Mouse (Mus musculus): ENCODE measurements around the gene Pcyt2. TPM values are rescaled to one million over a fixed set of nuclear protein-coding genes. Genes with fewer than 3 reads are reported as not detected.

The Pcyt2 gene
- polyA plus RNA-seq, 1 experiment, result 260 TPM

- Histone ChIP-seq H3K36me3 (ENCODE audit: control insufficient read depth, insufficient read depth, low read length) (peaks cover 20% of the 10 kb centered on the region), H3K4me3 (ENCODE audit: control insufficient read depth, insufficient read depth, low read length) (peak overlapping the region; percentile 73), H3K27me3 (ENCODE audit: control insufficient read depth, insufficient read depth, low read length) (no peaks in the 10 kb centered on the region), H3K4me1 (replicated peaks; ENCODE audit: control insufficient read depth, insufficient read depth, low read length) (peaks cover 7% of the 10 kb centered on the region), H3K27ac (ENCODE audit: control insufficient read depth, insufficient read depth, low read length) (no peak overlapping the region)
- DNase-seq, result no peak
- no peak for TF ChIP-seq CTCF (IDR thresholded peaks at IDR 0.05; ENCODE audit: borderline replicate concordance, control insufficient read depth, extremely low read depth, insufficient read depth, low read length, poor library complexity)
- TF ChIP-seq POLR2A (IDR thresholded peaks at IDR 0.05; ENCODE audit: control insufficient read depth, extremely low read depth, insufficient read depth, low read length, poor library complexity), result no peak
- WGBS, result 8% methylated on average over 11 of the region's 11 CpGs
Observed at GRCm38 (mm10) chr11:120571754-120572416, 45.9 kb downstream of the Pcyt2 start.

GRCm38 (mm10) chr11:120571122-120571521 lies 46.6 kb downstream of the Pcyt2 start:
- WGBS, result 91% methylated on average over 3 of the region's 3 CpGs
- H3K36me3 ChIP-seq (ENCODE audit: control insufficient read depth, insufficient read depth, low read length), result peaks cover 27% of the 10 kb centered on the region
- H3K4me1 ChIP-seq (replicated peaks; ENCODE audit: control insufficient read depth, insufficient read depth, low read length), result peaks cover 7% of the 10 kb centered on the region
- no peak overlapping the region for H3K4me3 ChIP-seq (ENCODE audit: control insufficient read depth, insufficient read depth, low read length)
- H3K27ac ChIP-seq (ENCODE audit: control insufficient read depth, insufficient read depth, low read length), result no peak overlapping the region
- H3K27me3 ChIP-seq (ENCODE audit: control insufficient read depth, insufficient read depth, low read length), result no peaks in the 10 kb centered on the region
- no peak for DNase-seq
- TF ChIP-seq POLR2A (IDR thresholded peaks at IDR 0.05; ENCODE audit: control insufficient read depth, extremely low read depth, insufficient read depth, low read length, poor library complexity), result no peak
- TF ChIP-seq CTCF (IDR thresholded peaks at IDR 0.05; ENCODE audit: borderline replicate concordance, control insufficient read depth, extremely low read depth, insufficient read depth, low read length, poor library complexity), result no peak

GRCm38 (mm10) chr11:120568324-120568723 lies 49.4 kb downstream of the Pcyt2 start:
- DNase-seq, result no peak
- 97% methylated on average over 6 of the region's 6 CpGs for WGBS
- Histone ChIP-seq H3K4me1 (replicated peaks; ENCODE audit: control insufficient read depth, insufficient read depth, low read length) (peaks cover 5% of the 10 kb centered on the region), H3K27me3 (ENCODE audit: control insufficient read depth, insufficient read depth, low read length) (no peaks in the 10 kb centered on the region), H3K36me3 (ENCODE audit: control insufficient read depth, insufficient read depth, low read length) (peaks cover 50% of the 10 kb centered on the region), H3K27ac (ENCODE audit: control insufficient read depth, insufficient read depth, low read length) (no peak overlapping the region), H3K4me3 (ENCODE audit: control insufficient read depth, insufficient read depth, low read length) (no peak overlapping the region)
- TF ChIP-seq CTCF (IDR thresholded peaks at IDR 0.05; ENCODE audit: borderline replicate concordance, control insufficient read depth, extremely low read depth, insufficient read depth, low read length, poor library complexity), result no peak

DNA sequence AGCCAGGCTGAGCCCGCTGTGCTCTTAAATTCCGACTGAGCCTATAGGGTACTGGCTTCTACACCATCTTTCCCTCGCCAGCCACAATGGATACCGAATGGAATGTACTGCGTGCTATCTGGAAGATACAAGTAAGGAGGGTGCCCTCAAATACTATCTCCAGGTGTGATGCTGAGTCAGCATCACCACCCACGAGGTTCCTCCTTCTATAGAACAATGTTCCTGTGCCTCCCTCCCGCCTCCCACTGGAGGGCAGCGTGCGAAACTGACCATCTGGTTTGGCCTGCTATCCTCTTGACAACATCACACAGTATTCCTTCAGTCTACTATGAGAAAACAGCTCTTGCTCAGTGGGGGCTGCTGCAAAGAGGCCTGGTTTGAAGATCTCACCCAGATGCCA lies 52.6 kb downstream of the Pcyt2 start:
- WGBS, result 90% methylated on average over 9 of the region's 9 CpGs
- H3K36me3 ChIP-seq (ENCODE audit: control insufficient read depth, insufficient read depth, low read length), result peaks cover 82% of the 10 kb centered on the region

GRCm38 (mm10) chr11:120562949-120563348 lies 54.8 kb downstream of the Pcyt2 start:
- peaks cover 75% of the 10 kb centered on the region for H3K36me3 ChIP-seq (ENCODE audit: control insufficient read depth, insufficient read depth, low read length)
- 97% methylated on average over 13 of the region's 13 CpGs for WGBS
- DNase-seq, result no peak
- no peaks in the 10 kb centered on the region for H3K27me3 ChIP-seq (ENCODE audit: control insufficient read depth, insufficient read depth, low read length)
- no peaks in the 10 kb centered on the region for H3K4me1 ChIP-seq (replicated peaks; ENCODE audit: control insufficient read depth, insufficient read depth, low read length)
- H3K4me3 ChIP-seq (ENCODE audit: control insufficient read depth, insufficient read depth, low read length), result no peak overlapping the region
- no peak overlapping the region for H3K27ac ChIP-seq (ENCODE audit: control insufficient read depth, insufficient read depth, low read length)
- TF ChIP-seq POLR2A (IDR thresholded peaks at IDR 0.05; ENCODE audit: control insufficient read depth, extremely low read depth, insufficient read depth, low read length, poor library complexity) (no peak), CTCF (IDR thresholded peaks at IDR 0.05; ENCODE audit: borderline replicate concordance, control insufficient read depth, extremely low read depth, insufficient read depth, low read length, poor library complexity) (no peak)

More for the DNA sequence above, 52.6 kb downstream of the Pcyt2 start:
- Histone ChIP-seq H3K4me1 (replicated peaks; ENCODE audit: control insufficient read depth, insufficient read depth, low read length) (no peaks in the 10 kb centered on the region), H3K4me3 (ENCODE audit: control insufficient read depth, insufficient read depth, low read length) (no peak overlapping the region), H3K27me3 (ENCODE audit: control insufficient read depth, insufficient read depth, low read length) (no peaks in the 10 kb centered on the region), H3K27ac (ENCODE audit: control insufficient read depth, insufficient read depth, low read length) (no peak overlapping the region)
- no peak for DNase-seq
- TF ChIP-seq POLR2A (IDR thresholded peaks at IDR 0.05; ENCODE audit: control insufficient read depth, extremely low read depth, insufficient read depth, low read length, poor library complexity), result no peak

GRCm38 (mm10) chr11:120560952-120561728 lies 56.6 kb downstream of the Pcyt2 start:
- Histone ChIP-seq H3K36me3 (ENCODE audit: control insufficient read depth, insufficient read depth, low read length) (peaks cover 57% of the 10 kb centered on the region), H3K27me3 (ENCODE audit: control insufficient read depth, insufficient read depth, low read length) (no peaks in the 10 kb centered on the region), H3K4me3 (ENCODE audit: control insufficient read depth, insufficient read depth, low read length) (no peak overlapping the region), H3K4me1 (replicated peaks; ENCODE audit: control insufficient read depth, insufficient read depth, low read length) (no peaks in the 10 kb centered on the region), H3K27ac (ENCODE audit: control insufficient read depth, insufficient read depth, low read length) (no peak overlapping the region)
- no peak for TF ChIP-seq CTCF (IDR thresholded peaks at IDR 0.05; ENCODE audit: borderline replicate concordance, control insufficient read depth, extremely low read depth, insufficient read depth, low read length, poor library complexity)
- DNase-seq, result no peak
- 92% methylated on average over 13 of the region's 13 CpGs for WGBS

Other genes starting within 250 kb of the Pcyt2 start
- 59.7 and 64.4 TPM in 2 replicates for gene Faap100, start 239.2 kb downstream of the Pcyt2 start, polyA plus RNA-seq (2012; rRNA removed)
- 71.4 and 86.4 TPM in 2 replicates for gene Nploc4, start 180.2 kb downstream of the Pcyt2 start, polyA plus RNA-seq (2012; rRNA removed)
- 16.8 and 24.0 TPM in 2 replicates for gene Tspan10, start 175.3 kb downstream of the Pcyt2 start, polyA plus RNA-seq (2012; rRNA removed)
- 0.55 and 0.64 TPM in 2 replicates for gene Pde6g, start 164.4 kb downstream of the Pcyt2 start, polyA plus RNA-seq (2012; rRNA removed)
- 15.5 and 17.3 TPM in 2 replicates for gene Oxld1, start 159.9 kb downstream of the Pcyt2 start, polyA plus RNA-seq (2012; rRNA removed)
- gene Ccdc137, start 159.8 kb downstream of the Pcyt2 start, polyA plus RNA-seq (2012; rRNA removed), result 25.6 and 30.1 TPM in 2 replicates
- gene Arl16, start 150.3 kb downstream of the Pcyt2 start, polyA plus RNA-seq (2012; rRNA removed), result 25.9 and 28.4 TPM in 2 replicates
- gene Mrpl12, start 133.3 kb downstream of the Pcyt2 start, polyA plus RNA-seq (2012; rRNA removed), result 89.6 and 92.3 TPM in 2 replicates
- gene Slc25a10, start 126.1 kb downstream of the Pcyt2 start, polyA plus RNA-seq (2012; rRNA removed), result 102 and 103 TPM in 2 replicates
- gene Gcgr, start 87.2 kb downstream of the Pcyt2 start, polyA plus RNA-seq (2012; rRNA removed), result 1.0 TPM in 2 replicates
- 167 and 191 TPM in 2 replicates for gene Mcrip1, start 68.2 kb downstream of the Pcyt2 start, polyA plus RNA-seq (2012; rRNA removed)
- 5.0 and 6.4 TPM in 2 replicates for gene Ppp1r27, start 66.8 kb downstream of the Pcyt2 start, polyA plus RNA-seq (2012; rRNA removed)
- gene P4hb, start 44.7 kb downstream of the Pcyt2 start, polyA plus RNA-seq (2012; rRNA removed), result 125 and 139 TPM in 2 replicates
- gene Arhgdia, start 36.3 kb downstream of the Pcyt2 start, polyA plus RNA-seq (2012; rRNA removed), result 1,184 and 1,219 TPM in 2 replicates
- 60.9 and 74.6 TPM in 2 replicates for gene Alyref, start 19.6 kb downstream of the Pcyt2 start, polyA plus RNA-seq (2012; rRNA removed)
- gene Anapc11, start 19.5 kb downstream of the Pcyt2 start, polyA plus RNA-seq (2012; rRNA removed), result 127 and 140 TPM in 2 replicates
- 2.2 and 2.8 TPM in 2 replicates for gene Npb, start 9.5 kb downstream of the Pcyt2 start, polyA plus RNA-seq (2012; rRNA removed)
- gene Sirt7, start 7.3 kb upstream of the Pcyt2 start, polyA plus RNA-seq (2012; rRNA removed), result 169 and 184 TPM in 2 replicates
- 33.6 and 35.5 TPM in 2 replicates for gene Mafg, start 15.7 kb upstream of the Pcyt2 start, polyA plus RNA-seq (2012; rRNA removed)
- gene Pycr1, start 25.8 kb upstream of the Pcyt2 start, polyA plus RNA-seq (2012; rRNA removed), result 2.8 and 3.4 TPM in 2 replicates
- gene Myadml2, start 30.2 kb upstream of the Pcyt2 start, polyA plus RNA-seq (2012; rRNA removed), result 1.2 and 3.2 TPM in 2 replicates
- 0.24 and 0.89 TPM in 2 replicates for gene Notum, start 43.2 kb upstream of the Pcyt2 start, polyA plus RNA-seq (2012; rRNA removed)
- 170 and 183 TPM in 2 replicates for gene Aspscr1, start 55.0 kb upstream of the Pcyt2 start, polyA plus RNA-seq (2012; rRNA removed)
- 103 and 112 TPM in 2 replicates for gene Cenpx, start 95.8 kb upstream of the Pcyt2 start, polyA plus RNA-seq (2012; rRNA removed)
- gene Lrrc45, start 96.0 kb upstream of the Pcyt2 start, polyA plus RNA-seq (2012; rRNA removed), result 69.2 and 77.3 TPM in 2 replicates
- gene Rac3, start 103.5 kb upstream of the Pcyt2 start, polyA plus RNA-seq (2012; rRNA removed), result 22.8 and 26.3 TPM in 2 replicates
- 78.4 and 126 TPM in 2 replicates for gene Dcxr, start 109.3 kb upstream of the Pcyt2 start, polyA plus RNA-seq (2012; rRNA removed)
- 426 and 617 TPM in 2 replicates for gene Cbr2, start 114.2 kb upstream of the Pcyt2 start, polyA plus RNA-seq (2012; rRNA removed)
- gene Hmga1b, start 144.9 kb upstream of the Pcyt2 start, polyA plus RNA-seq (2012; rRNA removed), result 3.3 and 4.5 TPM in 2 replicates
- 87.4 and 102 TPM in 2 replicates for gene Rfng, start 166.3 kb upstream of the Pcyt2 start, polyA plus RNA-seq (2012; rRNA removed)
- 171 and 193 TPM in 2 replicates for gene Gps1, start 166.3 kb upstream of the Pcyt2 start, polyA plus RNA-seq (2012; rRNA removed)
- gene Dus1l, start 178.5 kb upstream of the Pcyt2 start, polyA plus RNA-seq (2012; rRNA removed), result 65.8 and 70.3 TPM in 2 replicates
- gene Fasn, start 206.6 kb upstream of the Pcyt2 start, polyA plus RNA-seq (2012; rRNA removed), result 973 and 1,776 TPM in 2 replicates